Mouse (Mus musculus): ENCODE results near the gene Als2cr12. TPM values are rescaled to one million over a fixed set of nuclear protein-coding genes. Genes with fewer than 3 reads are reported as not detected.

Als2cr12 gene
- polyA plus RNA-seq, 1 experiment, result not detected

GRCm38 (mm10) chr1:58727747-58728589 is 32.2 kb upstream of the Als2cr12 start:
- Histone ChIP-seq H3K4me1 (ENCODE audit: control insufficient read depth, insufficient read depth, low read length) (peaks cover 42% of the 10 kb centered on the region), H3K4me3 (ENCODE audit: insufficient read depth, low read length) (peak overlapping the region; percentile 49)

GRCm38 (mm10) chr1:58727019-58727746 is 31.4 kb upstream of the Als2cr12 start:
- TF ChIP-seq CTCF (IDR thresholded peaks at IDR 0.05; ENCODE audit: low read depth, low read length) (no peak), POLR2A (IDR thresholded peaks at IDR 0.05; ENCODE audit: borderline replicate concordance, low read depth, low read length) (no peak)
- Histone ChIP-seq H3K4me1 (ENCODE audit: control insufficient read depth, insufficient read depth, low read length) (peaks cover 50% of the 10 kb centered on the region), H3K4me3 (ENCODE audit: insufficient read depth, low read length) (peak overlapping the region; percentile 49)

More at GRCm38 (mm10) chr1:58727747-58728589, 32.2 kb upstream of the Als2cr12 start:
- peak overlapping the region; percentile 90 for H3K27ac ChIP-seq (ENCODE audit: insufficient read depth, low read depth, low read length)
- TF ChIP-seq CTCF (IDR thresholded peaks at IDR 0.05; ENCODE audit: low read depth, low read length), result no peak
- TF ChIP-seq POLR2A (IDR thresholded peaks at IDR 0.05; ENCODE audit: borderline replicate concordance, low read depth, low read length), result no peak

GRCm38 (mm10) chr1:58725767-58726166 is 30.0 kb upstream of the Als2cr12 start:
- Histone ChIP-seq H3K4me1 (ENCODE audit: control insufficient read depth, insufficient read depth, low read length) (peaks cover 63% of the 10 kb centered on the region), H3K27ac (ENCODE audit: insufficient read depth, low read depth, low read length) (peak overlapping the region; percentile 75), H3K4me3 (ENCODE audit: insufficient read depth, low read length) (peak overlapping the region; percentile 21)
- TF ChIP-seq POLR2A (IDR thresholded peaks at IDR 0.05; ENCODE audit: borderline replicate concordance, low read depth, low read length) (no peak), CTCF (IDR thresholded peaks at IDR 0.05; ENCODE audit: low read depth, low read length) (no peak)

More at GRCm38 (mm10) chr1:58727019-58727746, 31.4 kb upstream of the Als2cr12 start:
- H3K27ac ChIP-seq (ENCODE audit: insufficient read depth, low read depth, low read length), result peak overlapping the region; percentile 90

GRCm38 (mm10) chr1:58725095-58725494 is 29.3 kb upstream of the Als2cr12 start:
- peaks cover 69% of the 10 kb centered on the region for H3K4me1 ChIP-seq (ENCODE audit: control insufficient read depth, insufficient read depth, low read length)
- TF ChIP-seq POLR2A (IDR thresholded peaks at IDR 0.05; ENCODE audit: borderline replicate concordance, low read depth, low read length), result no peak
- TF ChIP-seq CTCF (IDR thresholded peaks at IDR 0.05; ENCODE audit: low read depth, low read length), result no peak
- peak overlapping the region; percentile 75 for H3K27ac ChIP-seq (ENCODE audit: insufficient read depth, low read depth, low read length)
- H3K4me3 ChIP-seq (ENCODE audit: insufficient read depth, low read length), result no peak overlapping the region

GRCm38 (mm10) chr1:58724533-58724932 is 28.7 kb upstream of the Als2cr12 start:
- no peak for TF ChIP-seq POLR2A (IDR thresholded peaks at IDR 0.05; ENCODE audit: borderline replicate concordance, low read depth, low read length)
- no peak for TF ChIP-seq CTCF (IDR thresholded peaks at IDR 0.05; ENCODE audit: low read depth, low read length)
- Histone ChIP-seq H3K4me1 (ENCODE audit: control insufficient read depth, insufficient read depth, low read length) (peaks cover 73% of the 10 kb centered on the region), H3K27ac (ENCODE audit: insufficient read depth, low read depth, low read length) (peak overlapping the region; percentile 93), H3K4me3 (ENCODE audit: insufficient read depth, low read length) (no peak overlapping the region)

- Histone ChIP-seq H3K27ac (ENCODE audit: insufficient read depth, low read depth, low read length) (peak overlapping the region; percentile 93), H3K4me3 (ENCODE audit: insufficient read depth, low read length) (no peak overlapping the region), H3K4me1 (ENCODE audit: control insufficient read depth, insufficient read depth, low read length) (peaks cover 73% of the 10 kb centered on the region)
- TF ChIP-seq POLR2A (IDR thresholded peaks at IDR 0.05; ENCODE audit: borderline replicate concordance, low read depth, low read length) (no peak), CTCF (IDR thresholded peaks at IDR 0.05; ENCODE audit: low read depth, low read length) (no peak)
Measured at GRCm38 (mm10) chr1:58723809-58724405, 28.1 kb upstream of the Als2cr12 start.

GRCm38 (mm10) chr1:58723062-58723808 is 27.4 kb upstream of the Als2cr12 start:
- Histone ChIP-seq H3K4me3 (ENCODE audit: insufficient read depth, low read length) (no peak overlapping the region), H3K27ac (ENCODE audit: insufficient read depth, low read depth, low read length) (peak overlapping the region; percentile 93), H3K4me1 (ENCODE audit: control insufficient read depth, insufficient read depth, low read length) (peaks cover 72% of the 10 kb centered on the region)
- no peak for TF ChIP-seq POLR2A (IDR thresholded peaks at IDR 0.05; ENCODE audit: borderline replicate concordance, low read depth, low read length)
- TF ChIP-seq CTCF (IDR thresholded peaks at IDR 0.05; ENCODE audit: low read depth, low read length), result no peak

- Histone ChIP-seq H3K4me1 (ENCODE audit: control insufficient read depth, insufficient read depth, low read length) (peaks cover 72% of the 10 kb centered on the region), H3K4me3 (ENCODE audit: insufficient read depth, low read length) (no peak overlapping the region), H3K27ac (ENCODE audit: insufficient read depth, low read depth, low read length) (peak overlapping the region; percentile 63)
- TF ChIP-seq CTCF (IDR thresholded peaks at IDR 0.05; ENCODE audit: low read depth, low read length), result no peak
- no peak for TF ChIP-seq POLR2A (IDR thresholded peaks at IDR 0.05; ENCODE audit: borderline replicate concordance, low read depth, low read length)
Measured at GRCm38 (mm10) chr1:58722115-58722938, 26.5 kb upstream of the Als2cr12 start.

Data from bone marrow macrophage, adult 2 months (primary cell).